Mouse (Mus musculus) urinary bladder, postnatal 10 days (tissue): ENCODE results near the gene Adk.

Experiments
- DNase-seq: peaks from one replicate; pipeline ENCODE4 v3.0.0; 2022; ENCODE audit warnings: low spot score

Adk gene

GRCm38 (mm10) chr14:21100876-21101275, 48.5 kb downstream of the Adk start:
- no peak for DNase-seq

GRCm38 (mm10) chr14:21101562-21101961, 49.2 kb downstream of the Adk start:
- DNase-seq = no peak

GRCm38 (mm10) chr14:21102666-21103203, 50.4 kb downstream of the Adk start:
- DNase-seq = no peak

GRCm38 (mm10) chr14:21105049-21105448, 52.7 kb downstream of the Adk start:
- DNase-seq = no peak

- DNase-seq = no peak
Observed at GRCm38 (mm10) chr14:21106582-21106981, 54.2 kb downstream of the Adk start.

- no peak for DNase-seq
Observed at GRCm38 (mm10) chr14:21107551-21107950, 55.2 kb downstream of the Adk start.

- DNase-seq = no peak
Observed at GRCm38 (mm10) chr14:21110492-21110891, 58.1 kb downstream of the Adk start.

- DNase-seq = no peak
Observed at GRCm38 (mm10) chr14:21111500-21111899, 59.1 kb downstream of the Adk start.

- no peak for DNase-seq
Observed at GRCm38 (mm10) chr14:21112174-21112573, 59.8 kb downstream of the Adk start.

- DNase-seq = no peak
Observed at GRCm38 (mm10) chr14:21112742-21113141, 60.4 kb downstream of the Adk start.

- DNase-seq = no peak
Observed at GRCm38 (mm10) chr14:21114339-21114738, 62.0 kb downstream of the Adk start.

- DNase-seq = no peak
Observed at GRCm38 (mm10) chr14:21115318-21115717, 62.9 kb downstream of the Adk start.

- no peak for DNase-seq
Observed at GRCm38 (mm10) chr14:21115888-21116460, 63.6 kb downstream of the Adk start.

- no peak for DNase-seq
Observed at GRCm38 (mm10) chr14:21118095-21118494, 65.7 kb downstream of the Adk start.

GRCm38 (mm10) chr14:21119653-21120313, 67.4 kb downstream of the Adk start:
- DNase-seq = no peak

- DNase-seq = no peak
Observed at GRCm38 (mm10) chr14:21120473-21120872, 68.1 kb downstream of the Adk start.

GRCm38 (mm10) chr14:21127215-21127614, 74.8 kb downstream of the Adk start:
- no peak for DNase-seq

- no peak for DNase-seq
Observed at GRCm38 (mm10) chr14:21136906-21137305, 84.5 kb downstream of the Adk start.

- no peak for DNase-seq
Observed at GRCm38 (mm10) chr14:21142603-21143002, 90.2 kb downstream of the Adk start.

GRCm38 (mm10) chr14:21143406-21144115, 91.2 kb downstream of the Adk start:
- no peak for DNase-seq

- DNase-seq = no peak
Observed at GRCm38 (mm10) chr14:21147171-21147570, 94.8 kb downstream of the Adk start.

GRCm38 (mm10) chr14:21150301-21150700, 97.9 kb downstream of the Adk start:
- DNase-seq = no peak

GRCm38 (mm10) chr14:21152055-21152454, 99.7 kb downstream of the Adk start:
- DNase-seq = no peak
